Mouse (Mus musculus) embryonic fibroblast, embryonic 13.5 days (primary cell): ENCODE data around the gene Rrad. TPM values are rescaled to one million over a fixed set of nuclear protein-coding genes. Genes with fewer than 3 reads are reported as not detected.

Experiments
- H3K27ac ChIP-seq: 2 replicates; pipeline ENCODE4 v1.5.1; 2012; ENCODE audit warnings: low read length, control low read depth, inconsistent platforms; ENCODE audit not compliant: insufficient read depth
- H3K4me1 ChIP-seq: 2 replicates; pipeline ENCODE4 v1.6.1; 2011; ENCODE audit warnings: low read length; ENCODE audit not compliant: control insufficient read depth, insufficient read depth
- H3K4me3 ChIP-seq: 2 replicates; pipeline ENCODE4 v1.5.1; 2011; ENCODE audit warnings: mild to moderate bottlenecking, control low read depth, low read length; ENCODE audit not compliant: insufficient read depth
- CTCF ChIP-seq: IDR thresholded peaks from 2 replicates; pipeline ENCODE4 v1.5.1; 2011; ENCODE audit warnings: mild to moderate bottlenecking, control low read depth, low read length, moderate library complexity, borderline replicate concordance; ENCODE audit not compliant: insufficient read depth
- POLR2A ChIP-seq: IDR thresholded peaks from 2 replicates; pipeline ENCODE4 v1.6.1; 2011; ENCODE audit warnings: low read depth, mild to moderate bottlenecking, control low read depth, low read length, moderate library complexity
- polyA plus RNA-seq: library from polyadenylated mRNA; stranded (reverse); fragments of >200 nt; gene quantifications from 2 replicates; pipeline ENCODE4 v1.2.4, GENCODE M21; 2011; ENCODE audit warnings: low read depth; ENCODE audit not compliant: missing spikeins, insufficient read length

Gene Rrad
- polyA plus RNA-seq, 1 experiment, result 4.9 TPM

- Histone ChIP-seq H3K27ac (no peak overlapping the region), H3K4me1 (no peaks in the 10 kb centered on the region), H3K4me3 (no peak overlapping the region)
- no peak for TF ChIP-seq POLR2A
- no peak for TF ChIP-seq CTCF
Measured at GRCm38 (mm10) chr8:104613119-104613518, 18.0 kb downstream of the Rrad start.

GRCm38 (mm10) chr8:104611613-104612012 is 19.5 kb downstream of the Rrad start:
- TF ChIP-seq POLR2A, result no peak
- TF ChIP-seq CTCF, result no peak
- H3K4me3 ChIP-seq, result no peak overlapping the region
- H3K27ac ChIP-seq, result no peak overlapping the region
- H3K4me1 ChIP-seq, result no peaks in the 10 kb centered on the region

- no peak overlapping the region for H3K27ac ChIP-seq
- TF ChIP-seq CTCF (no peak), POLR2A (no peak)
- no peaks in the 10 kb centered on the region for H3K4me1 ChIP-seq
- no peak overlapping the region for H3K4me3 ChIP-seq
Measured at GRCm38 (mm10) chr8:104610185-104610766, 20.9 kb downstream of the Rrad start.

GRCm38 (mm10) chr8:104609222-104609621 is 21.9 kb downstream of the Rrad start:
- no peak overlapping the region for H3K4me3 ChIP-seq
- TF ChIP-seq CTCF, result no peak
- no peak for TF ChIP-seq POLR2A
- H3K4me1 ChIP-seq, result no peaks in the 10 kb centered on the region
- H3K27ac ChIP-seq, result no peak overlapping the region

GRCm38 (mm10) chr8:104607944-104608343 is 23.2 kb downstream of the Rrad start:
- H3K4me1 ChIP-seq, result no peaks in the 10 kb centered on the region
- no peak overlapping the region for H3K4me3 ChIP-seq
- no peak overlapping the region for H3K27ac ChIP-seq
- no peak for TF ChIP-seq POLR2A
- TF ChIP-seq CTCF, result no peak

- no peaks in the 10 kb centered on the region for H3K4me1 ChIP-seq
- no peak overlapping the region for H3K27ac ChIP-seq
- TF ChIP-seq POLR2A (no peak), CTCF (no peak)
- no peak overlapping the region for H3K4me3 ChIP-seq
Measured at GRCm38 (mm10) chr8:104606329-104606728, 24.8 kb downstream of the Rrad start.

- no peak overlapping the region for H3K27ac ChIP-seq
- TF ChIP-seq POLR2A (no peak), CTCF (no peak)
- H3K4me3 ChIP-seq, result no peak overlapping the region
- no peaks in the 10 kb centered on the region for H3K4me1 ChIP-seq
Measured at GRCm38 (mm10) chr8:104603245-104603593, 27.9 kb downstream of the Rrad start.

- no peak overlapping the region for H3K27ac ChIP-seq
- no peak overlapping the region for H3K4me3 ChIP-seq
- TF ChIP-seq CTCF (peak; percentile 99), POLR2A (no peak)
Measured at GRCm38 (mm10) chr8:104602468-104603244, 28.5 kb downstream of the Rrad start.

GRCm38 (mm10) chr8:104601941-104602371 is 29.2 kb downstream of the Rrad start:
- no peaks in the 10 kb centered on the region for H3K4me1 ChIP-seq
- no peak for TF ChIP-seq POLR2A
- no peak for TF ChIP-seq CTCF
- no peak overlapping the region for H3K4me3 ChIP-seq
- H3K27ac ChIP-seq, result no peak overlapping the region

More at GRCm38 (mm10) chr8:104602468-104603244, 28.5 kb downstream of the Rrad start:
- no peaks in the 10 kb centered on the region for H3K4me1 ChIP-seq

GRCm38 (mm10) chr8:104601386-104601785 is 29.7 kb downstream of the Rrad start:
- no peak for TF ChIP-seq CTCF
- TF ChIP-seq POLR2A, result no peak
- H3K4me1 ChIP-seq, result no peaks in the 10 kb centered on the region
- no peak overlapping the region for H3K27ac ChIP-seq
- H3K4me3 ChIP-seq, result no peak overlapping the region

- H3K27ac ChIP-seq, result no peak overlapping the region
- no peak overlapping the region for H3K4me3 ChIP-seq
- TF ChIP-seq POLR2A (no peak), CTCF (no peak)
- H3K4me1 ChIP-seq, result no peaks in the 10 kb centered on the region
Measured at GRCm38 (mm10) chr8:104598496-104598895, 32.6 kb downstream of the Rrad start.
